ENCODE assay signal across 27 mouse cellular contexts in genomic region chr3:83033801-83034200, GRCm38 (mm10). TPM values are rescaled to one million over a fixed set of nuclear protein-coding genes. Genes with fewer than 3 reads are reported as not detected.
A peak's percentile ranks its signal among the peaks of the same experiment; 100 is the strongest.
DNase-seq lines count a peak whose midpoint lies in the region; ATAC-seq and TF ChIP-seq lines count a peak whose summit lies in the region.
"Had no signal": no experiment of that assay in that cellular context is flagged by ENCODE, and none has a peak within 500 bp of the region (broad histone marks: within the 10 kb centered on the region; RNA-seq: fewer than 3 reads in every experiment).

No protein-coding gene starts in this region.

- no peak overlapping the region for H3K4me3 ChIP-seq in liver, adult 2 months (ENCODE audit: insufficient read depth, low read depth, low read length)
- H3K4me3 ChIP-seq in midbrain, embryonic 11.5 days (ENCODE audit: low read depth, low read length), result no peak overlapping the region
- H3K4me3 ChIP-seq in midbrain, embryonic 13.5 days (replicated peaks), result no peak overlapping the region
- H3K4me3 ChIP-seq: forebrain, embryonic 13.5 days had no signal

- no peak for ATAC-seq in midbrain, embryonic 11.5 days (ENCODE audit: low FRiP score)
- no peak for ATAC-seq in midbrain, embryonic 13.5 days
- ATAC-seq: activated CD4-positive, CD25-positive, alpha-beta regulatory T cell, adult 4 months; CD4-positive, CD25-positive, alpha-beta regulatory T cell, adult 4 months; forebrain, embryonic 15.5 days; Patski had no signal

- H3K4me1 ChIP-seq in liver, adult 2 months (ENCODE audit: control insufficient read depth, insufficient read depth, low read length), result peaks cover 9% of the 10 kb centered on the region; the same call in 1 of the 2 replicates
- H3K4me1 ChIP-seq in midbrain, embryonic 11.5 days (ENCODE audit: control insufficient read depth, insufficient read depth, low read length), result no peaks in the 10 kb centered on the region
- H3K4me1 ChIP-seq in midbrain, embryonic 13.5 days (replicated peaks), result no peaks in the 10 kb centered on the region
- H3K4me1 ChIP-seq: forebrain, embryonic 15.5 days had no signal

- no peak overlapping the region for H3K9ac ChIP-seq in liver, adult 2 months (ENCODE audit: low read depth, low read length)
- no peak overlapping the region for H3K9ac ChIP-seq in midbrain, embryonic 11.5 days (ENCODE audit: low read length)
- no peak overlapping the region for H3K9ac ChIP-seq in midbrain, embryonic 13.5 days (replicated peaks)
- H3K9ac ChIP-seq: embryonic facial prominence, embryonic 12.5 days; forebrain, embryonic 13.5 days; forebrain, embryonic 15.5 days had no signal

- no peaks in the 10 kb centered on the region for H3K9me3 ChIP-seq in midbrain, embryonic 11.5 days (ENCODE audit: control insufficient read depth, low read length)
- H3K9me3 ChIP-seq in midbrain, embryonic 13.5 days, result no peaks in the 10 kb centered on the region
- H3K9me3 ChIP-seq: embryonic facial prominence, embryonic 10.5 days; embryonic facial prominence, embryonic 12.5 days; forebrain, embryonic 13.5 days; forebrain, embryonic 15.5 days; G1E had no signal

- WGBS in liver, adult 2 months, result 26% methylated on average over 8 of the region's 8 CpGs
- WGBS in midbrain, embryonic 11.5 days, result 77% methylated on average over 8 of the region's 8 CpGs
- WGBS in midbrain, embryonic 13.5 days, result 87% methylated on average over 8 of the region's 8 CpGs

- intact Hi-C loops in heart, postnatal 10 days (cut with DNase I), result no loop called here

- H3K79me2 ChIP-seq in liver, adult 2 months (ENCODE audit: control insufficient read depth, insufficient read depth, low read length), result no peaks in the 10 kb centered on the region

- no peak for TF ChIP-seq CTCF in liver, adult 2 months (IDR thresholded peaks at IDR 0.05; ENCODE audit: low read depth, low read length)

- no peaks in the 10 kb centered on the region for H3K27me3 ChIP-seq in liver, adult 2 months (ENCODE audit: control insufficient read depth, insufficient read depth, low read length)
- no peaks in the 10 kb centered on the region for H3K27me3 ChIP-seq in midbrain, embryonic 11.5 days (ENCODE audit: control insufficient read depth, insufficient read depth, low read length)
- no peaks in the 10 kb centered on the region for H3K27me3 ChIP-seq in midbrain, embryonic 13.5 days
- H3K27me3 ChIP-seq: CH12.LX; forebrain, embryonic 13.5 days; forebrain, embryonic 15.5 days had no signal

- H3K27ac ChIP-seq in liver, adult 2 months (replicated peaks; ENCODE audit: insufficient read depth, low read depth, low read length), result peak overlapping the region; percentile 42
- H3K27ac ChIP-seq in midbrain, embryonic 11.5 days (ENCODE audit: low read depth, low read length), result no peak overlapping the region
- H3K27ac ChIP-seq in midbrain, embryonic 13.5 days, result no peak overlapping the region
- H3K27ac ChIP-seq: embryonic facial prominence, embryonic 10.5 days; embryonic facial prominence, embryonic 12.5 days; forebrain, embryonic 13.5 days; forebrain, embryonic 15.5 days had no signal

- H3K36me3 ChIP-seq in liver, adult 2 months (ENCODE audit: control insufficient read depth, insufficient read depth, low read length), result peaks cover 38% of the 10 kb centered on the region
- H3K36me3 ChIP-seq in midbrain, embryonic 11.5 days (ENCODE audit: control insufficient read depth, insufficient read depth, low read length), result no peaks in the 10 kb centered on the region
- no peaks in the 10 kb centered on the region for H3K36me3 ChIP-seq in midbrain, embryonic 13.5 days
- H3K36me3 ChIP-seq: embryonic facial prominence, embryonic 10.5 days; embryonic facial prominence, embryonic 12.5 days; forebrain, embryonic 15.5 days; G1E had no signal

- peak; percentile 82 for DNase-seq in heart, adult 11 months
- DNase-seq in heart, postnatal 10 days, result no peak
- peak; percentile 67 for DNase-seq in liver, adult 2 months (ENCODE audit: extremely low read depth, low read depth, low spot score)
- no peak for DNase-seq in liver
- peak; percentile 56 for DNase-seq in midbrain, embryonic 11.5 days (ENCODE audit: low spot score, missing footprints)
- DNase-seq: adrenal gland, adult 8-10 months; adrenal gland, postnatal 14 days; adrenal gland, postnatal 36 days; B cell, adult 2 months; cerebellum, adult 11-12 months; cerebellum, adult 2 months; cerebellum, adult 9-10 months; cerebellum, postnatal 10 days; cerebellum, postnatal 25 days had no signal

- H3K4me2 ChIP-seq in midbrain, embryonic 11.5 days, result no peak overlapping the region
- H3K4me2 ChIP-seq in midbrain, embryonic 13.5 days (replicated peaks), result no peak overlapping the region

- TF ChIP-seq POLR2A in liver, adult 2 months (IDR thresholded peaks at IDR 0.05; ENCODE audit: extremely low read depth, insufficient read depth, low read length), result 0 out of 2 replicates have a peak, but pooled peaks have one; percentile 13

RNA-seq across cellular contexts. Expression of gene Fga, which starts 7.9 kb away (rescaled TPM):
- under 1 TPM in 1 of 2 experiments, not detected in 1; 0.12 TPM for total RNA-seq in heart, postnatal 10 days (2021)
- 3,320 and 3,369 TPM in 2 replicates for total RNA-seq in liver, adult 2 months (2014; rRNA removed)
- polyA plus RNA-seq in liver, adult 2 months (2012; rRNA removed), result 877 and 984 TPM in 2 replicates
- polyA plus RNA-seq in midbrain, embryonic 11.5 days (2014; fragmentation: Nextera tagmentation; extraction: Ambion mirVana), result not detected in 2 replicates
- 0.09 TPM in 1 of 2 replicates, not detected in the other for polyA plus RNA-seq in midbrain, embryonic 13.5 days (2015; fragmentation: Nextera tagmentation; extraction: Ambion mirVana)
- total RNA-seq: CH12.LX had no signal
- polyA plus RNA-seq: activated CD4-positive, CD25-positive, alpha-beta regulatory T cell, adult 4 months; CD4-positive, CD25-positive, alpha-beta regulatory T cell, adult 4 months; cortical plate, adult 2 months; embryonic facial prominence, embryonic 10.5 days; embryonic facial prominence, embryonic 14.5 days; forebrain, embryonic 11.5 days; forebrain, embryonic 13.5 days; forebrain, embryonic 15.5 days; G1E; Patski had no signal

RNA-seq across cellular contexts. Expression of gene Fgb, which starts 15.9 kb away (rescaled TPM):
- total RNA-seq in heart, postnatal 10 days (2021), result under 1 TPM in 1 of 2 experiments, not detected in 1; 0.07 TPM
- total RNA-seq in liver, adult 2 months (2014; rRNA removed), result 2,420 and 2,798 TPM in 2 replicates
- 918 and 923 TPM in 2 replicates for polyA plus RNA-seq in liver, adult 2 months (2012; rRNA removed)
- not detected in 2 replicates for polyA plus RNA-seq in midbrain, embryonic 11.5 days (2014; fragmentation: Nextera tagmentation; extraction: Ambion mirVana)
- polyA plus RNA-seq in midbrain, embryonic 13.5 days (2015; fragmentation: Nextera tagmentation; extraction: Ambion mirVana), result 0.11 TPM in 1 of 2 replicates, not detected in the other
- total RNA-seq: CH12.LX had no signal
- polyA plus RNA-seq: activated CD4-positive, CD25-positive, alpha-beta regulatory T cell, adult 4 months; CD4-positive, CD25-positive, alpha-beta regulatory T cell, adult 4 months; cortical plate, adult 2 months; embryonic facial prominence, embryonic 10.5 days; forebrain, embryonic 11.5 days; forebrain, embryonic 13.5 days; forebrain, embryonic 15.5 days; G1E; Patski had no signal

RNA-seq across cellular contexts. Expression of gene Plrg1, which starts 21.5 kb away (rescaled TPM):
- total RNA-seq in heart, postnatal 10 days (2021), result 10 to 100 TPM; 32.2 to 32.6 TPM
- total RNA-seq in liver, adult 2 months (2014; rRNA removed), result 34.1 and 35.1 TPM in 2 replicates
- polyA plus RNA-seq in liver, adult 2 months (2012; rRNA removed), result 20.7 and 21.8 TPM in 2 replicates
- polyA plus RNA-seq in midbrain, embryonic 11.5 days (2014; fragmentation: Nextera tagmentation; extraction: Ambion mirVana), result 142 and 144 TPM in 2 replicates
- polyA plus RNA-seq in midbrain, embryonic 13.5 days (2015; fragmentation: Nextera tagmentation; extraction: Ambion mirVana), result 115 and 119 TPM in 2 replicates

RNA-seq across cellular contexts. Expression of gene Fgg, which starts 26.3 kb away (rescaled TPM):
- total RNA-seq in heart, postnatal 10 days (2021), result not detected
- total RNA-seq in liver, adult 2 months (2014; rRNA removed), result 3,843 and 4,358 TPM in 2 replicates
- polyA plus RNA-seq in liver, adult 2 months (2012; rRNA removed), result 2,564 and 2,816 TPM in 2 replicates
- not detected in 2 replicates for polyA plus RNA-seq in midbrain, embryonic 11.5 days (2014; fragmentation: Nextera tagmentation; extraction: Ambion mirVana)
- 0.71 TPM in 1 of 2 replicates, not detected in the other for polyA plus RNA-seq in midbrain, embryonic 13.5 days (2015; fragmentation: Nextera tagmentation; extraction: Ambion mirVana)
- total RNA-seq: CH12.LX had no signal
- polyA plus RNA-seq: activated CD4-positive, CD25-positive, alpha-beta regulatory T cell, adult 4 months; CD4-positive, CD25-positive, alpha-beta regulatory T cell, adult 4 months; cerebellum, adult 2 months; cortical plate, adult 2 months; forebrain, embryonic 11.5 days; forebrain, embryonic 13.5 days; forebrain, embryonic 15.5 days; G1E; Patski had no signal

Comparison
In these comparisons a context has a peak if more than half of its experiments do, and no peak if none do; other contexts are left out.
1. DNase-seq: peak in heart, adult 11 months (single experiment), liver, adult 2 months (single experiment) and midbrain, embryonic 11.5 days (single experiment); none in heart, postnatal 10 days (0 of 2) and liver (single experiment).
2. RNA of gene Fga, which starts 7.9 kb away (polyA plus RNA-seq): 877 to 984 TPM in liver, adult 2 months; 0.09 TPM in midbrain, embryonic 13.5 days and not detected in midbrain, embryonic 11.5 days; every median in the first group is over 100 times any median in the second.
3. RNA of gene Fgb, which starts 15.9 kb away (polyA plus RNA-seq): 918 to 923 TPM in liver, adult 2 months; 0.11 TPM in midbrain, embryonic 13.5 days and not detected in midbrain, embryonic 11.5 days; every median in the first group is over 100 times any median in the second.